Mouse (Mus musculus): Measurements from ENCODE around the gene Gm20605.

- no peak for TF ChIP-seq EP300 (IDR thresholded peaks at IDR 0.05; ENCODE audit: insufficient read depth, low read depth, low read length)
- no peak for TF ChIP-seq CTCF (IDR thresholded peaks at IDR 0.05; ENCODE audit: low read depth, low read length)
Observed at GRCm38 (mm10) chr5:137580246-137580645, 48.7 kb upstream of the Gm20605 start.

Measured in ES-Bruce4 (cell line).